Mouse (Mus musculus) CD4-positive helper T cell, adult 2 months (primary cell): ENCODE results near the gene Fmo2.
A peak's percentile ranks its signal among the peaks of the same experiment; 100 is the strongest.

Source experiments
- DNase-seq: peaks from one replicate; pipeline ENCODE4 v3.0.0-alpha.2; 2012; ENCODE audit warnings: low read depth, missing footprints, low spot score

Fmo2 gene

GRCm38 (mm10) chr1:162891980-162892451 is 6.5 kb downstream of the Fmo2 start:
- DNase-seq, result no peak

GRCm38 (mm10) chr1:162888646-162889045 is 9.9 kb downstream of the Fmo2 start:
- no peak for DNase-seq

- DNase-seq, result no peak
These were observed 10.9 kb downstream of the Fmo2 start for GRCm38 (mm10) chr1:162887644-162888043.

GRCm38 (mm10) chr1:162886138-162886816 is 12.2 kb downstream of the Fmo2 start:
- no peak for DNase-seq

- DNase-seq, result no peak
These were observed 15.8 kb downstream of the Fmo2 start for GRCm38 (mm10) chr1:162882681-162883080.

- DNase-seq, result peak; percentile 22
These were observed 18.7 kb downstream of the Fmo2 start for GRCm38 (mm10) chr1:162879595-162880369.

- DNase-seq, result no peak
These were observed 23.4 kb downstream of the Fmo2 start for GRCm38 (mm10) chr1:162875091-162875490.

GRCm38 (mm10) chr1:162871701-162872311 is 26.7 kb downstream of the Fmo2 start:
- DNase-seq, result no peak

GRCm38 (mm10) chr1:162870978-162871377 is 27.5 kb downstream of the Fmo2 start:
- DNase-seq, result no peak

GRCm38 (mm10) chr1:162867396-162867795 is 31.1 kb downstream of the Fmo2 start:
- no peak for DNase-seq

- DNase-seq, result no peak
These were observed 32.2 kb downstream of the Fmo2 start, which contains the start of gene Fmo1 for GRCm38 (mm10) chr1:162866280-162866681. Gene Fmo1 (minus strand): TSS chr1:162866610.

- no peak for DNase-seq
These were observed 33.1 kb downstream of the Fmo2 start for GRCm38 (mm10) chr1:162865493-162865830.

GRCm38 (mm10) chr1:162864816-162865492 is 33.6 kb downstream of the Fmo2 start:
- no peak for DNase-seq

GRCm38 (mm10) chr1:162864279-162864678 is 34.2 kb downstream of the Fmo2 start:
- no peak for DNase-seq

GRCm38 (mm10) chr1:162863579-162863978 is 34.9 kb downstream of the Fmo2 start:
- no peak for DNase-seq

- DNase-seq, result no peak
These were observed 36.2 kb downstream of the Fmo2 start for GRCm38 (mm10) chr1:162862328-162862727.

- no peak for DNase-seq
These were observed 38.4 kb downstream of the Fmo2 start for GRCm38 (mm10) chr1:162859996-162860605.

GRCm38 (mm10) chr1:162859545-162859976 is 39.0 kb downstream of the Fmo2 start:
- DNase-seq, result no peak

- DNase-seq, result no peak
These were observed 39.8 kb downstream of the Fmo2 start for GRCm38 (mm10) chr1:162858748-162859130.

GRCm38 (mm10) chr1:162857766-162858747 is 40.5 kb downstream of the Fmo2 start:
- no peak for DNase-seq
